Mouse (Mus musculus) C2C12 (cell line): ENCODE measurements around the gene Zfand3. TPM values are rescaled to one million over a fixed set of nuclear protein-coding genes. Genes with fewer than 3 reads are reported as not detected.

Experiments used
- H3K27me3 ChIP-seq: one replicate; pipeline ENCODE4 v1.6.1; 2011; ENCODE audit not compliant: control insufficient read depth, insufficient read depth, insufficient read length
- H3K36me3 ChIP-seq: one replicate; pipeline ENCODE4 v1.6.1; 2011; ENCODE audit not compliant: control insufficient read depth, insufficient read depth
- H3K4me3 ChIP-seq: one replicate; pipeline ENCODE4 v1.5.1; 2011; ENCODE audit warnings: mild to moderate bottlenecking, control low read depth; ENCODE audit not compliant: poor library complexity, insufficient read depth, severe bottlenecking
- H3K79me2 ChIP-seq: one replicate; pipeline ENCODE4 v1.6.1; 2011; ENCODE audit not compliant: control insufficient read depth, insufficient read depth
- H3K79me3 ChIP-seq: one replicate; pipeline ENCODE4 v1.6.1; 2011; ENCODE audit warnings: low read depth, control low read depth
- H3ac ChIP-seq: one replicate; pipeline ENCODE3; 2011; ENCODE audit warnings: low read depth; ENCODE audit not compliant: control insufficient read depth, insufficient read length
- CEBPB ChIP-seq: IDR thresholded peaks from one replicate; pipeline ENCODE4 v1.6.1; 2011; ENCODE audit warnings: low read depth, mild to moderate bottlenecking, control low read depth, moderate library complexity
- CTCF ChIP-seq: IDR thresholded peaks from one replicate; pipeline ENCODE4 v1.5.1; 2011; ENCODE audit not compliant: control insufficient read depth, insufficient read depth, insufficient read length
- FOSL1 ChIP-seq: IDR thresholded peaks from one replicate; pipeline ENCODE4 v1.8.0; 2011; ENCODE audit warnings: mild to moderate bottlenecking, low read length; ENCODE audit not compliant: poor library complexity, insufficient read depth, severe bottlenecking
- MAX ChIP-seq: IDR thresholded peaks from one replicate; pipeline ENCODE4 v1.6.1; 2011; ENCODE audit warnings: mild to moderate bottlenecking, control low read depth
- MYOD1 ChIP-seq: IDR thresholded peaks from one replicate; pipeline ENCODE4 v1.6.1; 2011; ENCODE audit warnings: low read depth; ENCODE audit not compliant: control insufficient read depth, insufficient read length
- MYOG ChIP-seq: IDR thresholded peaks from one replicate; pipeline ENCODE4 v1.6.1; 2011; ENCODE audit not compliant: control insufficient read depth, insufficient read length; ENCODE audit errors: extremely low read depth
- USF1 ChIP-seq: IDR thresholded peaks from one replicate; pipeline ENCODE4 v1.6.1; 2011; ENCODE audit warnings: low read depth, mild to moderate bottlenecking, control low read depth, moderate library complexity
- polyA plus RNA-seq: library from polyadenylated mRNA; unstranded; fragments of >200 nt; fragmentation: generic; extraction: Trizol; gene quantifications from one replicate; pipeline ENCODE4 v1.2.1, GENCODE M21; 2012; ENCODE audit warnings: missing spikeins

Gene Zfand3
- polyA plus RNA-seq, 1 experiment: 78.6 TPM

DNA sequence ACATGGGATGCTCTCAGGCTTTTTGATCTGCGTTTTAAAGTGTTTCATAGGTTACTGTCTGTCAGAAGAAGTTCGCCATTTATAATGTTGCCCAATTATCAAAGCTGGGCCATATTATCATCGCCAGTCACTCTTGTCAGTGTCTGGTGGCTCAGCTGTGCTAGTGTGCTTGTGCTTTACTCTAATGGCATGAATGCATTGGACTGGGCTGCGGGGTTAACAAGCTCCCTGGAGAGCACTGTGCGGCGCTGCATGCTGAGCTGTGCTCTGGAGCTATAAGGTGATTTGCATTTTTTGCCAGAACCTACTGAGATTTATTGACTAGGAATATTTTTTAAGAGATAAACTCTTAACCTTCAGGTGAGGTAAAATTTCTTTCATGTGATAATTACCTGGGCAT is 145.4 kb downstream of the Zfand3 start:
- Histone ChIP-seq H3K79me3 (peaks cover 34% of the 10 kb centered on the region), H3K79me2 (peaks cover 71% of the 10 kb centered on the region), H3K36me3 (no peaks in the 10 kb centered on the region), H3K4me3 (no peak overlapping the region), H3ac (no peak overlapping the region), H3K27me3 (no peaks in the 10 kb centered on the region)
- TF ChIP-seq MYOG (no peak), FOSL1 (no peak), MYOD1 (no peak), CTCF (no peak), USF1 (no peak), MAX (no peak), CEBPB (no peak)

DNA sequence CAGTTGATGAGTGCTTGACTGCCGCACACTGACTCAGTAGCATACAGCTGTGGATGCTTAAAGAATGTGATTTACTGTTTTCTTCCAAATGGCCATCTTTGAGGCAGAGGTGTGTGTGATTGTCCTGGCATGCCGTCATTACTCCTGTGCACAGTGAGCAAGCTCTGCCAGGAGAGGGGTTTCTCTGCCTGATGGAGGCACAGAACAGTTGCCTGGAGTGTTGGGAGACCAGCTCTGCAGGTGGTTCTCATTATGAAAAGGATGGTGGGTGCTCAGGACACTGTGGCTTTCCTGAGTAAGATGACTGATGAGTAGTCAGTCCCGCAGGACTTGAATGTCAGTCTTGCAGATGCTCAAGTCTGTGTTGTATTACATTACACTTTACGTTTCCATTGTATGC is 149.6 kb downstream of the Zfand3 start:
- H3K79me2 ChIP-seq: peaks cover 59% of the 10 kb centered on the region
- H3K79me3 ChIP-seq: peaks cover 15% of the 10 kb centered on the region
- peaks cover 16% of the 10 kb centered on the region for H3K36me3 ChIP-seq
- H3ac ChIP-seq: no peak overlapping the region
- no peaks in the 10 kb centered on the region for H3K27me3 ChIP-seq
- TF ChIP-seq CTCF: no peak
- TF ChIP-seq MYOD1: no peak
- TF ChIP-seq MYOG: no peak
- no peak for TF ChIP-seq FOSL1
- no peak for TF ChIP-seq MAX
- no peak for TF ChIP-seq CEBPB
- no peak for TF ChIP-seq USF1
- no peak overlapping the region for H3K4me3 ChIP-seq

DNA sequence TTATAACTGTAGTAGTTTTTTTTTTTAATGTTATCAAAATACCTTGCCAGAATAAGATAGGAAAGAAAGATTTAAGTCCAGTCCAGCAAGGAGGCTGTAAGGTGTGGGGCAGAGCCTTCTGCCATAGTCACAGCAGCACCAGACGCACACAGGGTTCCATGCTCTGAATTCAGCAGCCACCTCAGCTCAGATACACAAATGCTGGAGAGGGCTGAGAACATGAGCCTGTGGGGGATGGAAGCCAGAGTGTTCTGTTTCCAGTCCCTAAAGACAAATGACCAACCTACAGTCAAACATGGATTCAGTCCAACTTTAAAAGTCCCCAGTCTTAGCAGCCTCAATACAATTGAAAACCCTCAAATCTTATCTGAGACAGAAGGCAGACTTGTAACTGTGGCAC is 150.3 kb downstream of the Zfand3 start:
- peaks cover 16% of the 10 kb centered on the region for H3K36me3 ChIP-seq
- TF ChIP-seq MAX (no peak), CTCF (no peak), MYOD1 (no peak), FOSL1 (no peak), CEBPB (no peak), USF1 (no peak), MYOG (no peak)
- peaks cover 13% of the 10 kb centered on the region for H3K79me3 ChIP-seq
- H3K27me3 ChIP-seq: no peaks in the 10 kb centered on the region
- no peak overlapping the region for H3ac ChIP-seq
- H3K4me3 ChIP-seq: no peak overlapping the region
- H3K79me2 ChIP-seq: peaks cover 57% of the 10 kb centered on the region

DNA sequence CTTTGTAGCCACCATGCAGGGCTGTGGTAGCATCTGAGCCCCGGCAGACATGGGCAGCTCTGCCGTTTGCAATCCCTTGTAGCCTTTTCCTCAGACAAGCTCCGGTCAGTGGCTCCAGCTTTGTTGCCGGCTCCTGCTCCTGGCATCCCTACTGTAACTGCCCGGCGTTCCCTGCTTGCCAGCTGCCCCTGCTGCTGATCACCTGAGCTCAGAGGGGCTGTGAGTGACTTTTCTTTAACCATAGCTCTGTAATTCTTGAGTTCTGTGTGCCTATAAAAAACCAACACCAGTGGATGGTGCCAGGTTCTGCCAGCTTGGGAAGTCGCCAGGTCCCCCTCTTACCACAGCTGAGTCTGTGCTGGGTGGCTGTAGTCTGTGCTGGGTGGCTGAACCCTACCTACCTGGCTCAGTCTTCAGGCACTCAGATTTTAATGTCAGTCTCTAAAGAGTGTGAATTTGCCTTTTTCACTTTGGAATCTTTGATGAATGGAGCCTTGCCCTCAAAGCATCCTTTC is 150.9 kb downstream of the Zfand3 start:
- Histone ChIP-seq H3K27me3 (no peaks in the 10 kb centered on the region), H3K4me3 (no peak overlapping the region), H3K79me3 (peaks cover 14% of the 10 kb centered on the region), H3K79me2 (peaks cover 57% of the 10 kb centered on the region), H3ac (no peak overlapping the region), H3K36me3 (peaks cover 16% of the 10 kb centered on the region)
- no peak for TF ChIP-seq USF1

DNA sequence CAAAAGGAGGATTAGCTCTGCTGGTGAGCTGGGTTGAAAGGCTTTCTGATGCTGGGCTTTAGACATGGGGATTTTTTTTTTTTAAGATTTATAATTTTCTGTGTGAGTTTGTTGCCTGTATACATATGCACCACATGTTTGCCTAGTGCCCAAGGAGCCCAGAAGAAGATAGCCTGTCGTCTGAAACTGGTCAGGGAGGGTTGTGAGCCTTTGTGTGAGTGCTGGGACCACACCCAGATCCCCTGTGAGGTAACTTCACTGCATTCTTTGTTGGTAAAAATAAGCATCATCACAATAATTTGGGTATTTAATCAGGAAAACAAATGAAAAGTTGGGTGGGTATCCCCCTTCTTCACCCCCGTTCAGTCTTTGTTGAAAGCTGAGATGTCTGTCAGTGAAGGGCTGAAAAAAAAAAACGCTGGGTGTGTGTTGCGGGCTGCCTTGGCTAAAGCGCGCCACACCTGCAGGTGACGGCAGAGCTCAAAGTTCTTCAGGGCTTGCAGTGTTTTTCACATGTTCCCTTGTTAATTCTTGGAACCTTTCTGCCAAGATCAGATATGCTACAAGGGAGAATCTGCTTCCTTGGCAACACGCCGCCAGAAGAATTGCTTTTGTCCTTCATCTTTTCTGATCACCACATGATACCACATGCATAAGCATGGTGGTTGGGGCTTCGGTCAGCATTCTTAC is 154.0 kb downstream of the Zfand3 start:
- Histone ChIP-seq H3K27me3 (no peaks in the 10 kb centered on the region), H3K36me3 (peaks cover 16% of the 10 kb centered on the region), H3K4me3 (no peak overlapping the region), H3ac (no peak overlapping the region), H3K79me3 (peaks cover 11% of the 10 kb centered on the region), H3K79me2 (peaks cover 66% of the 10 kb centered on the region)
- no peak for TF ChIP-seq FOSL1
- TF ChIP-seq MYOG: no peak
- no peak for TF ChIP-seq CEBPB
- TF ChIP-seq CTCF: no peak
- no peak for TF ChIP-seq MYOD1
- TF ChIP-seq MAX: no peak
- no peak for TF ChIP-seq USF1

DNA sequence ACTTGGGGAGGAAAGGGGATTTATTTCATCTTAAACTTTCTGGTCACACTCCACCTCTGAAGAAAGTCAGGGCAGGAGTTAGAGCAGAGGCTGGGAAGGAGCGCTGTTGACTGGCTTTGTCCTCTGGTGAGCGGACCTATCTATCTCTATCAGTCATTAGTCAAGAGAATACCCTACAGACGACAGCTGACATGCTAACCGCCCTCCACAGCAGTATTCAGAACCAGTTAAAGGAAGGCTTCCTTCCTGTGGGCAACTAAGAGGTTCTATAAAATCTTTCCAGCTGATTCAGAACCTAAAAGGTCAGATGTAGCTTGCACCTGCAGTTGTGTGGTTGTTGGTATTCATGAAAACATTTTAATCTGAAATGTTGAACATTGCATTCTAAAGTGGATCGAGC is 154.8 kb downstream of the Zfand3 start:
- peaks cover 16% of the 10 kb centered on the region for H3K36me3 ChIP-seq
- H3K79me2 ChIP-seq: peaks cover 71% of the 10 kb centered on the region
- H3K79me3 ChIP-seq: peaks cover 13% of the 10 kb centered on the region
- no peak overlapping the region for H3K4me3 ChIP-seq
- no peak overlapping the region for H3ac ChIP-seq
- H3K27me3 ChIP-seq: no peaks in the 10 kb centered on the region
- TF ChIP-seq MYOG (no peak), MYOD1 (peak; percentile 56), USF1 (no peak)
